8 mouse cellular contexts compared by ENCODE assay signal in the genomic region with DNA sequence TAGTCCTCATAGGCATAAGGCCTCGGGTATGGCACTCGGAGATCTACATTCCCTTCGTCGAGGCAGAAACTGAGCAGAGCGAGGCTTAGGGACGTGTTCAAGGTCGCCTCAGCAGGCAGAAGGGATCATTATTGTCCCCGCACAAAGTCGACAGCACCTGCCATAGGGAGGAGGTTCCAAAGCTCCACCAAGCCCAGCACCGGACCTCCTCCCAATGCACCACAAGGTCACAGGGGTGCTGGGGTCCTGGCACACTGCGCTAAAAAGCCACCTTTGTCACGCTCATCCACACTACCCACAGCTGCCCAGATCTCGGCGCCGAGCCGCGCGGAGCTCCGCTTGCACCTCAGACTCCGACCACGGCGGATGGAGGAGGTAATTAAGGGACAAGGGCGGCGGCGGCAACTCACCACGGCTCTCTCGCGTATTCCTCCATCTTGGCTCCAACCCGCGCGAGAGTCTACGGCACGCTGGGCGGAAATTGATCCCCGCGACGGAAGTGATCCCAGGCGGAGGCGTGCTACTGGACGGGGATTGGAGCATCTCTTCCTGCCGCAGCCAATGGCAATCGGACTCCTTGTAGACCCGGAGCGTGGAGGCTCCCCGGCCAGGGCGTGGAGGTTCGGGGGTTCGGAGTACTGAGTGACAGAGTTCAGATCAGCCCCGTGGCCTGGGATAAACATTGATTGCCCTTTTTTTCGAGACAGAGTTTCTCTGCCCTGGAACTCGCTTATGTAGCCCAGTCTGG. TPM values are rescaled to one million over a fixed set of nuclear protein-coding genes. Genes with fewer than 3 reads are reported as not detected.
DNase-seq lines count a peak whose midpoint lies in the region; ATAC-seq lines count a peak whose summit lies in the region.

A gene (minus strand): TSS at position 495 of the 748 bp plus-strand sequence.

- peak within 1 kb of the TSS; percentile 85 for H3K27ac ChIP-seq in intestine, embryonic 14.5 days (ENCODE audit: low read depth)

- under 1% methylated on average over 51 of the region's 51 CpGs for WGBS in intestine, embryonic 14.5 days

- intact Hi-C loops in left cerebral cortex, postnatal 14 days (cut with DNase I), result loop anchor here (5.0 kb wide), 1 partner anchor 49 kb away; no protein-coding TSS in a partner anchor

- no peaks in the 10 kb centered on the region for H3K9me3 ChIP-seq in intestine, embryonic 14.5 days (ENCODE audit: control insufficient read depth, low read length)

- DNase-seq in adrenal gland, adult 18-20 months (ENCODE audit: low spot score in 2 of 2), result peak; percentile 85
- peak; percentile 96 for DNase-seq in embryo, embryonic 11 days
- peak; percentile 94 for DNase-seq in gastrocnemius, postnatal 25 days
- DNase-seq in intestine, embryonic 14.5 days (ENCODE audit: low spot score), result peak; percentile 92
- peak; percentile 95 to 96 for DNase-seq in left cerebral cortex, postnatal 14 days (ENCODE audit: low spot score in 2 of 2)
- DNase-seq in mesoderm, embryonic 11.5 days (ENCODE audit: low read depth, low spot score), result peak; percentile 95
- DNase-seq in right cerebral cortex, postnatal 36 days (ENCODE audit: low spot score in 2 of 2), result peak; percentile 92 to 93
- DNase-seq in yolk sac, embryonic 10.5 days (ENCODE audit: low spot score), result peak; percentile 94

- peaks cover 18% of the 10 kb centered on the region for H3K4me1 ChIP-seq in intestine, embryonic 14.5 days (replicated peaks; ENCODE audit: control insufficient read depth, insufficient read depth, low read length)

- ATAC-seq in intestine, embryonic 14.5 days (replicated peaks; ENCODE audit: low FRiP score, low TSS enrichment, low read depth), result peak; percentile 97

- no peaks in the 10 kb centered on the region for H3K27me3 ChIP-seq in intestine, embryonic 14.5 days (replicated peaks; ENCODE audit: control insufficient read depth, insufficient read depth, low read length)

- H3K36me3 ChIP-seq in intestine, embryonic 14.5 days (ENCODE audit: control insufficient read depth, insufficient read depth, low read length), result peaks cover 15% of the 10 kb centered on the region

- peak within 1 kb of the TSS; percentile 99 for H3K9ac ChIP-seq in intestine, embryonic 14.5 days (ENCODE audit: low read length)

- peak within 1 kb of the TSS; percentile 94 for H3K4me2 ChIP-seq in intestine, embryonic 14.5 days (ENCODE audit: low read length)

- peak within 1 kb of the TSS; percentile 99 for H3K4me3 ChIP-seq in intestine, embryonic 14.5 days (ENCODE audit: low read depth, low read length)

RNA-seq across cellular contexts. Expression of the gene that starts here (rescaled TPM):
- total RNA-seq in adrenal gland, adult 18-20 months (2021), result 100 to 1,000 TPM; 184 to 263 TPM
- 100 to 1,000 TPM; 282 to 296 TPM for total RNA-seq in gastrocnemius, postnatal 25 days (2021)
- 229 and 234 TPM in 2 replicates for polyA plus RNA-seq in intestine, embryonic 14.5 days (2014; fragmentation: Nextera tagmentation; extraction: Ambion mirVana)
- total RNA-seq in left cerebral cortex, postnatal 14 days (2021), result 100 to 1,000 TPM; 187 to 189 TPM

Comparison
In these comparisons a context has a peak if more than half of its experiments do, and no peak if none do; other contexts are left out.
1. Peak in every context shown above with its lines: DNase-seq, ATAC-seq, H3K4me3 ChIP-seq and H3K27ac ChIP-seq.